Mouse (Mus musculus): ENCODE results near the gene Ccdc120. TPM values are rescaled to one million over a fixed set of nuclear protein-coding genes. Genes with fewer than 3 reads are reported as not detected.

Gene Ccdc120
- polyA plus RNA-seq (2015; fragmentation: Nextera tagmentation; extraction: Ambion mirVana): 39.3 and 43.2 TPM in 2 replicates

DNA sequence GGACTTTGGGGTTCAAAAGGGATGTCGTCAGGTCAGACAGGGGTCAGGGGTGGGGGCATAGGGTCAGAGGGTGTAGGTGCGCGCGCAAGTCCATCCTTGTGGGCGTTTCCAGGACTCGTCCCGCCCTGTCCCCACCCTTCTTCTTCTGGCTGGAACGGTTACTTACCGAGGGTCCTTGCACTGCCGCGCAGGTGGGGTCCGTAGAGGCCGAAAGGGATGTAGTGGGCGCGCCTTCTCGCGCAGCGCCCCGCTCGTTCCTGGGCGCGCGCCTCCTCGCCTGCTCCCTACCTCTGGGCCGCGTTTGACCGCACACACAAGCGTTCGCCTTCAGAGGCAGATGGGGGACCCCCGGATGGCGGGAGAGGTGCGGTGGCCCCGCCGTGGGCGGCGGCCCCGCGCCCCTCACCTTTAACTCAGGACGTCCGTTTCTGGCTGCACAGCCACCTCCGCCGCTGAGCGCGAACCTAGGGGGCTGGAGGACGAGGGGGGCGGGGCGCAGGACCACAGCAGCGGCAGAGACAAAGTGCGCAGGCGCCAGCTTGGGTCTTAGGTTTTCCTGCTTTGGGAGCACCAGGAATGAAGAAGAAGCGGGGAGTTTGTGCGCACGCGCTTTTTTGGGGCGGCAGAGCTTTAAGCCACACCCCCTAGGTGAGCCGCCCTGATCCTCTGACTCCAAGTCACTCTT lies at the start of gene Ccdc120:
TSS of gene Ccdc120 (minus strand) at position 474 of the 685 bp plus-strand sequence.
- Histone ChIP-seq H3K27ac (replicated peaks) (peak within 1 kb of the TSS; percentile 56; the same call in 1 of the 2 replicates), H3K4me2 (peak within 1 kb of the TSS; percentile 59), H3K27me3 (no peaks in the 10 kb centered on the region), H3K9ac (peak within 1 kb of the TSS; percentile 76), H3K4me1 (replicated peaks) (peaks cover 14% of the 10 kb centered on the region), H3K9me3 (no peaks in the 10 kb centered on the region), H3K4me3 (peak within 1 kb of the TSS; percentile 62), H3K36me3 (no peaks in the 10 kb centered on the region)
- 10% methylated on average over 46 of the region's 56 CpGs for WGBS
- peak; percentile 93 for ATAC-seq (ENCODE audit: low read depth)

DNA sequence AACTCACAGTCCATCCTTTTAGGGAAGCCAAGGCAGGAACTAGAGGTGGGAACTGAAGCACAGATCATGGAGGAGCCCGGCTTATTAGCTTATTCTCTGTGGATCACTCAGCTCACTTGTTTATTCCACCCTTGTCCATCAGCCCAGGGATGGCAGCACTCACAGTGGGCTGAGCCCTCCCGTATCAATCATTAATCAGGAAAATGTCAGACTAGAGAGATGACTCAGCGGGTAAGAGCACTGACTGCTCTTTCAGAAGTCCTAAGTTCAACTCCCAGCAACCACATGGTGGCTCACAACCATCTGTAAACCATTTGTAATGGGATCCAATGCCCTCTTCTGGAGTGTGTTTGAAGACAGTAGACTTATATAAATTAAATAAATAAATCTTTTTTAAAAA lies 46.6 kb upstream of the Ccdc120 start:
- 82% methylated on average over 3 of the region's 3 CpGs for WGBS
- ATAC-seq (ENCODE audit: low read depth): no peak
- Histone ChIP-seq H3K27me3 (no peaks in the 10 kb centered on the region), H3K4me2 (no peak overlapping the region), H3K36me3 (peaks cover 44% of the 10 kb centered on the region), H3K4me3 (no peak overlapping the region), H3K4me1 (replicated peaks) (no peaks in the 10 kb centered on the region), H3K27ac (replicated peaks) (no peak overlapping the region), H3K9me3 (no peaks in the 10 kb centered on the region), H3K9ac (no peak overlapping the region)

DNA sequence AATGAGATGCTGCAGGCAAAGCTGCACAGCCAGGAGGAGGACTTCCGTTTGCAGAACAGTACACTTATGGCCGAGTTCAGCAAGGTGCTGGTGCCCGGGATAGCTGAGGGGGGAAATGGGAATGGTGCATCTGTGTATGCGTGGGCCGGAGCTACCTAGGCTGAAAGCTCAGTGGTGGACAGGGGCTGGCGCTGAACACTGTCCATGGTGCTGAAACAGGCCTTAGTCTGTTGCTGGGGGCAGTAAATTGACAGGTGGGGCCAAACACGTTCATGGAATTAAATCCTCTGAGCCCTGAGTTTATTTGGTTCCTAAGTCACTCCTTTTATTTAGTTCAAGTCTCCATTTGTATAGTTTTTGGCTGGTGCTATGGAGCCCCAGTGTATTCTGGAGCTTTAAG lies 44.3 kb upstream of the Ccdc120 start:
- 33% methylated on average over 7 of the region's 7 CpGs for WGBS
- H3K9ac ChIP-seq: no peak overlapping the region
- no peaks in the 10 kb centered on the region for H3K27me3 ChIP-seq
- H3K4me2 ChIP-seq: no peak overlapping the region
- H3K27ac ChIP-seq (replicated peaks): no peak overlapping the region
- no peaks in the 10 kb centered on the region for H3K9me3 ChIP-seq
- ATAC-seq (ENCODE audit: low read depth): no peak
- no peak overlapping the region for H3K4me3 ChIP-seq
- peaks cover 14% of the 10 kb centered on the region for H3K4me1 ChIP-seq (replicated peaks)
- peaks cover 31% of the 10 kb centered on the region for H3K36me3 ChIP-seq

DNA sequence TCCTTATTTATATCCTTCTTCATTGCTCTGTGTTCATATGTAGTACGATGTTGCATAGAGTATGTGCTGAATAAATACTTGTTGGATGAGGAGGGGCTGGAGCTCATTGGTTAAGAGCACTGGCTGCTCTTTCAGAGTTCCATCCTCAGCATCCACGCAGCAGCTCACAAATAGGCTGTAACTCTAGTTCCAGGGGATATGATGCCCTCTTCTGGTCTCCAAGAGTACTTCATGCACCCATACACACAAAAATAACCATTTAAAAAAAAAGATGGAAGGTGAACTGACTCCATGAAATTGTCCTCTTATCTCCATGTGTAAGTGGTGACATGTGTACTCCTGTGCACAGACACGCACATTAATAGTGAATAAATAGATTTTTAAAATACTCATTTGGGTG lies 42.7 kb upstream of the Ccdc120 start:
- H3K36me3 ChIP-seq: peaks cover 20% of the 10 kb centered on the region; the same call in 1 of the 2 replicates
- no peak overlapping the region for H3K9ac ChIP-seq
- peaks cover 14% of the 10 kb centered on the region for H3K4me1 ChIP-seq (replicated peaks)
- no peak overlapping the region for H3K4me2 ChIP-seq
- no peak for ATAC-seq (ENCODE audit: low read depth)
- no peak overlapping the region for H3K27ac ChIP-seq (replicated peaks)
- H3K27me3 ChIP-seq: no peaks in the 10 kb centered on the region
- no peak overlapping the region for H3K4me3 ChIP-seq
- WGBS: 49% methylated on average over 3 of the region's 3 CpGs
- H3K9me3 ChIP-seq: no peaks in the 10 kb centered on the region

DNA sequence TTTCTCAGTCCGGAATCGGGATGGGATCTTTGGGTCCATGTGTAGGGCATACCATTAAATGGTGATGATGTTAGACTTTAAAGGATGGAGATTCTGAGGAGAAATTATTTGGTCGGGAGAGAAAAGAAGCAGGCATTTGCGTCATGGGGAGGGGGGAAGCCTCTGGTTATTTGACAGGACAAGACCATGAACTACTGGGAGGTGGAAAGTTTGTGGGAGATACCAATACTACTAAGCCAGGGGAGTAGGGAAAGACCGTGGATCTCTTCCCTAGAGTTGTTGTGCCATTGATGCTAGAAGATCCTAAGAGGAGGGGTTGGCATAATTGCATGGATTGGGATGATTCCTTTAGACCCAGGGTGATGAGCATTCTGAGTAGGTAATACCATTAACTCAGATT lies 39.6 kb upstream of the Ccdc120 start:
- 20% methylated on average over 5 of the region's 5 CpGs for WGBS
- ATAC-seq (ENCODE audit: low read depth): no peak
- peak overlapping the region; percentile 64 for H3K4me2 ChIP-seq
- H3K9me3 ChIP-seq: no peaks in the 10 kb centered on the region
- H3K9ac ChIP-seq: peak overlapping the region; percentile 74
- H3K4me1 ChIP-seq (replicated peaks): peaks cover 14% of the 10 kb centered on the region
- peak overlapping the region; percentile 53 for H3K4me3 ChIP-seq
- H3K27me3 ChIP-seq: no peaks in the 10 kb centered on the region
- H3K27ac ChIP-seq (replicated peaks): peak overlapping the region; percentile 62; the same call in 1 of the 2 replicates
- peaks cover 20% of the 10 kb centered on the region; the same call in 1 of the 2 replicates for H3K36me3 ChIP-seq

DNA sequence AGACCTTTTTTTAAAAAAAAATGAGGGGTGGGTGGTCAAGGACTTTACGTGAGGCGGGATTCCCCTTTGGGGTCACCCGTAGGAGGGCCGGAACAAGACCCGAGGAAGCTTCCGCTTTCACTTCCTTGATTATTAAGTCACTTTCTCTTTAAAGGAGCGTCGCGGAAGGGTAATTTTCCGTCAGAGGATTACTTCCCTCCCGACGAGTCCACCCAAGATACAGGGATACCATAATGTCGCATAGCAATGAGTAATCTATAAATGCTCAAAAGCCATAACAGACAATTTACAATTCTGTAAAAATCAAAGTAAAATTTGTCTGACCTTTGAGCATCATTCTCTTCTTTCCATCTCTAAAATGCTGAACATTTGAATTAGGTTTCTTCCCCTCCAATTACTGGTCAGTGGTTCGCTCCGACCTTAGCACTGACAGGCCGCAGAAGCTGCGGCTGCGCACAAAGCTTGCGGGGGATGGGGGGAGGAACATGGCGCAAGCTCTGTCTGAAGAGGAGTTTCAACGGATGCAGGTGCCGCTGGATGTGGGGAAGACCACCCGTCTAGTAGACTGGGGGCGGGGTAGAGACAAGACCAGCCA lies 38.9 kb upstream of the Ccdc120 start, which contains the start of gene Gripap1:
TSS of gene Gripap1 (plus strand) at position 224 of the 595 bp plus-strand sequence.
- peak within 1 kb of the TSS; percentile 64 for H3K4me2 ChIP-seq
- 20% methylated on average over 24 of the region's 24 CpGs for WGBS
- H3K27ac ChIP-seq (replicated peaks): peak within 1 kb of the TSS; percentile 62
- peaks cover 14% of the 10 kb centered on the region for H3K4me1 ChIP-seq (replicated peaks)
- H3K4me3 ChIP-seq: peak within 1 kb of the TSS; percentile 53
- H3K27me3 ChIP-seq: no peaks in the 10 kb centered on the region
- ATAC-seq (ENCODE audit: low read depth): peak; percentile 93
- no peaks in the 10 kb centered on the region for H3K9me3 ChIP-seq
- peaks cover 15% of the 10 kb centered on the region; the same call in 1 of the 2 replicates for H3K36me3 ChIP-seq
- H3K9ac ChIP-seq: peak within 1 kb of the TSS; percentile 74

DNA sequence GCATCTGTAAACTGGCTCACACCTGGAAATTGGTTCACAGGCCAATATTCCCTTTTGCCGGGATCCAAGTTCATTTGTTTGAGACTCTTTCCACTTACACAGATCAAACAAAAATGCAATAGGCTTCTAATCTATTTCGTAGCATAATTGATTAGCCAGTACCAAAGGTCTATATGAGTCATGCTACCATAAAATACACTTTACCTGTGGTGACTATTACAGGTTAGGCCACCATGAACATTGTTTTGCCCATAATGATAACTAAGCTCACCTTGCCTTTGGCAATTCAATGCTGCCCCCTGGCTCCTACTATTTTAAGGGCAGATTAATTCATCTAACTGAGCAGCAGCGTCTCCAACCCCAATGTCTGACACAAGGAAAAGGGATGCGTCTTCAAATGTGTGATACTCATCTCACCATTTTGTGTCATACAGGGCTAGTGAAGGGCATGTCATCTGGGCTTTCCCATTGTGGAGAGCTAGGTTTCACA lies 31.9 kb upstream of the Ccdc120 start:
- no peaks in the 10 kb centered on the region for H3K27me3 ChIP-seq
- H3K4me3 ChIP-seq: no peak overlapping the region
- H3K36me3 ChIP-seq: no peaks in the 10 kb centered on the region
- H3K27ac ChIP-seq (replicated peaks): no peak overlapping the region
- H3K9me3 ChIP-seq: no peaks in the 10 kb centered on the region
- no peak overlapping the region for H3K4me2 ChIP-seq
- H3K4me1 ChIP-seq (replicated peaks): no peaks in the 10 kb centered on the region
- no peak for ATAC-seq (ENCODE audit: low read depth)
- 84% methylated on average over 4 of the region's 4 CpGs for WGBS
- no peak overlapping the region for H3K9ac ChIP-seq

DNA sequence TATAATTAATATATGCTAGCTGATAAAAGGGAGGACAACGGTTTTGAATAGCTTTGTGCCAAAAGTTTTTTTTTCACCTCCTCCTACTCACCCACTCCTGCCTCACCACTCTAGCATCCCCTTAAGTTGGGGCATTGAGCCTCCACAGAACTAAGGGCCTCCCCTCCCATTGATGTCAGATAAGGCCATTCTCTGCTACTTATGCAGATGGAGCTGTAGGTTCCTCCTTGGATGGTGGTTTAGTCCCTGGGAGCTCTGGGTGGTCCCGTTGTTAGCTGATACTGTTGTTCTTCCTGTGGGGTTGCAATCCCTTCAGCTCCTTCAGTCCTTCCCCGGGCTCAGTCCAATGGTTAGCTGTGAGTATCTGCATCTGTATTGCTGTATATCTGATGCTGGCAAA lies 28.6 kb upstream of the Ccdc120 start:
- no peaks in the 10 kb centered on the region for H3K27me3 ChIP-seq
- WGBS: 21% methylated on average over 3 of the region's 3 CpGs
- H3K27ac ChIP-seq (replicated peaks): no peak overlapping the region
- H3K4me2 ChIP-seq: no peak overlapping the region
- H3K4me1 ChIP-seq (replicated peaks): no peaks in the 10 kb centered on the region
- no peaks in the 10 kb centered on the region for H3K9me3 ChIP-seq
- H3K36me3 ChIP-seq: no peaks in the 10 kb centered on the region
- H3K4me3 ChIP-seq: no peak overlapping the region
- no peak for ATAC-seq (ENCODE audit: low read depth)
- no peak overlapping the region for H3K9ac ChIP-seq

DNA sequence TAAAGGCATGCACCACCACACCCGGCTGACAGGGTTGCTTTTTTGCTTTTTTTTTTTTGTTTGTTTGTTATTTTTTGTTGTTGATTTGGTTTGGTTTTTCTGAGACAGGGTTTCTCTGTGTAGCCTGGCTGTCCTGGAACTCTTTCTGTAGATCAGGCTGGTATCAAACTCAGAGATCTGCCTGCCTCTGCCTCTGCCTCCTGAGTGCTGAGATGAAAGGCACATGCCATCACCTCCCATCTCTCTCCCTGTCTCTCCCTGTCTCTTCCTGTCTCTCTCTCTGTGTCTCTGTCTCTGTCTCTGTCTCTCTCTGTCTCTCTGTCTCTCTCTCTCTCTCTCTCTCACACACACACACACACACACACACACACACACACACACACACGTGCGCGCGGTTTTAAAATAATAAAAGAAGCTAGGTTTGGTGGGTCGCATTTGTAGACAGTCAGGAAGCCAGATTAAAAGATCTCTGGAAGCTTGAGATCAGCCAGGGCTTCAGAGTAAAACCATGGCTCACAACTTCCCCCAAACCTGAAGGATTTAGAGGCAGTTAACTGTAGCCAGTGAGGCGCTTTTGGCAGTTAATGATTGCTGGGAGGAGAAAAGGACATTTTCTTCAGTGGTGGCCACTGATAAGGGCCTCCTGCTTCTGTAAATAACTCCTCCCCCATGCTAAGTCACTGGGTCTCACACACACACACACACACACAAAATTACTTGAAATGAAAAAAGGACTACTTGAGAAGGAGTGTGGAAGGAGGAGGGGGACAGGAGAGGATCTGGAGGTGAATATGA lies 27.9 kb upstream of the Ccdc120 start:
- Histone ChIP-seq H3K36me3 (peaks cover 5% of the 10 kb centered on the region), H3K27ac (replicated peaks) (no peak overlapping the region), H3K9me3 (no peaks in the 10 kb centered on the region), H3K27me3 (no peaks in the 10 kb centered on the region), H3K4me3 (no peak overlapping the region), H3K4me1 (replicated peaks) (no peaks in the 10 kb centered on the region), H3K9ac (no peak overlapping the region), H3K4me2 (no peak overlapping the region)
- 60% methylated on average over 7 of the region's 7 CpGs for WGBS
- ATAC-seq (ENCODE audit: low read depth): no peak

DNA sequence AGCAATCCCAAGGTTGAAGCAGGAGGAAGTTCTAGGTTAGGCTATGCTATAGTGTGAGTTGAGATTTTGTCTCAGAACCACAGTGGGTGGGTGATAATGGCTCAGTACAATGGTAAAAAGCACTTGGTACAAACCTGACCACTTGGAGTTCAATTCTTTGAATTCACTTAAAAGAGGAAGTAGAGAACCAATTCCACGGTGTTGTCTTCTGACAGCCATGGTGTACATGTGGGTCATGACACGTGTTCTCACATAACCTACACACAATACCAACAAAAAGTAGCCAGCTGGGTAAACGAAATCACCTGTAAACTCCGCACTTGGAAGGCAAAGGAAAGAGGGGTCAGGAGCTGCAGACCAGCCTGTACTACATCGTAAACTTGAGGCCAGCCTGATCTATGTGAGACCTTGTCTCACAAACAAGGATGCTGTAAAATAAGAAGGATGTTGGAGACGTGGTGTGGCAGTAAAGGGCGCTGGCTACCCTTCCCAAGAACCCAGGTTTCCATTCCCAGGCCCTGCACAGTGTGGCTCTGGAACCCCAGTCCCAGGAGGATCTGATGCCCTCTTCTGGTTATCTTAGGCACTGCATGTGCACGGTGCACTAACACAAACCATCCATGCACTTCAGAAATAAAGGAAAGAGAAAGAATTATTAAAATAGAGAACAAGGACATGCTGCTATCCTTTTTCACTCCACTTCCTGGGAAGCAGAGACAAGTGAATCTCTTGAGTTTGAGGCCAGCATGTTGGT lies 25.8 kb upstream of the Ccdc120 start:
- H3K4me1 ChIP-seq (replicated peaks): no peaks in the 10 kb centered on the region
- 51% methylated on average over 8 of the region's 8 CpGs for WGBS

DNA sequence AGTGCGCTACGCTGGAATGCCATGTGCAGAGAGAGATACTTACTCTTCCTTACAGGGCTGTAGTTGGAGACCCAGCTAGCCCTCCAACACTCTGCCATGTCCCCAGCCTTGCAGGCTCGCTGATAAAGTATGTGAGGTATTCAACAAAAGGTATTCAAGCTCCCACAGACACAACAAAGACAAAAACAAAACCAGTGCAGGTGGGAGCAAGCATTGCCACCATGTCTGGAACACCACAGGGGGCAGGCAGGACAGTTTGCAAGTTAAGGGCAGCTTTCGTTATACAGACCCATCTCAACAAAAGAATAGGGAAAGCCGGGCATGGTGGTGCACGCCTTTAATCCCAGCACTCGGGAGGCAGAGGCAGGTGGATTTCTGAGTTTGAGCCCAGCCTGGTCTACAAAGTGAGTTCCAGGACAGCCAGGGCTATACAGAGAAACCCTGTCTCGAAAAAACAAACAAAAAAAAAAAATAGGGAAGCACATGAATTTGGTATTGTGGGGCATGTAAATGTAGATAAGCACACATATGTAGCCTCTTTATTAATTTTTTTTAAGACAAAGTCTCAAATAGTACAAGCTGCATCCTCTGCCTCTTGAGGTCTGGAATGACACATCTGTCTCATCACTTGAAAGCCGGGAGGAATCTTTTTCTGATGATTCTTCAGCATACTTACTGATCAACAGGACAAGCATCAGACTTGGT lies 24.9 kb upstream of the Ccdc120 start:
- Histone ChIP-seq H3K36me3 (peaks cover 24% of the 10 kb centered on the region), H3K27ac (replicated peaks) (no peak overlapping the region), H3K9me3 (no peaks in the 10 kb centered on the region), H3K4me1 (replicated peaks) (no peaks in the 10 kb centered on the region), H3K27me3 (no peaks in the 10 kb centered on the region), H3K9ac (no peak overlapping the region), H3K4me2 (no peak overlapping the region), H3K4me3 (no peak overlapping the region)
- no peak for ATAC-seq (ENCODE audit: low read depth)
- WGBS: 74% methylated on average over 9 of the region's 9 CpGs

More for the DNA sequence above, 25.8 kb upstream of the Ccdc120 start:
- ATAC-seq (ENCODE audit: low read depth): peak; percentile 72
- H3K36me3 ChIP-seq: peaks cover 20% of the 10 kb centered on the region
- no peak overlapping the region for H3K4me3 ChIP-seq
- no peaks in the 10 kb centered on the region for H3K9me3 ChIP-seq
- no peak overlapping the region for H3K4me2 ChIP-seq
- no peaks in the 10 kb centered on the region for H3K27me3 ChIP-seq
- H3K27ac ChIP-seq (replicated peaks): no peak overlapping the region
- no peak overlapping the region for H3K9ac ChIP-seq

Data from neural tube, embryonic 13.5 days (tissue).